23 mouse cellular contexts compared by ENCODE assay signal in genomic region chr2:4829007-4829406, GRCm38 (mm10). TPM values are rescaled to one million over a fixed set of nuclear protein-coding genes. Genes with fewer than 3 reads are reported as not detected.
DNase-seq lines count a peak whose midpoint lies in the region; ATAC-seq and TF ChIP-seq lines count a peak whose summit lies in the region.
"Had no signal": no experiment of that assay in that cellular context is flagged by ENCODE, and none has a peak within 500 bp of the region (broad histone marks: within the 10 kb centered on the region; RNA-seq: fewer than 3 reads in every experiment).

No protein-coding gene starts in this region.

- no peaks in the 10 kb centered on the region for H3K27me3 ChIP-seq in kidney, embryonic 15.5 days
- no peaks in the 10 kb centered on the region for H3K27me3 ChIP-seq in midbrain, embryonic 11.5 days (ENCODE audit: control insufficient read depth, insufficient read depth, low read length)
- H3K27me3 ChIP-seq in midbrain, postnatal 0 days (ENCODE audit: insufficient read depth, low read length) = no peaks in the 10 kb centered on the region
- no peaks in the 10 kb centered on the region for H3K27me3 ChIP-seq in intestine, postnatal 0 days (replicated peaks; ENCODE audit: control insufficient read depth, insufficient read depth, low read length)
- H3K27me3 ChIP-seq in stomach, embryonic 16.5 days (ENCODE audit: control insufficient read depth, insufficient read depth, low read length) = no peaks in the 10 kb centered on the region
- H3K27me3 ChIP-seq: neural tube, embryonic 15.5 days had no signal

- no peak for DNase-seq in kidney, adult 9 months
- peak; percentile 62 for DNase-seq in midbrain, embryonic 11.5 days (ENCODE audit: low spot score, missing footprints)
- no peak for DNase-seq in midbrain, postnatal 0 days (ENCODE audit: low spot score)
- no peak for DNase-seq in cerebellum, adult 8-10 months
- DNase-seq: adrenal gland, adult 2 months; cerebellum, adult 11 months; cerebellum, postnatal 10 days; gastrocnemius, adult 2 months; kidney, adult 8-10 months; layer of hippocampus, postnatal 36 days; right cerebral cortex, postnatal 14 days; spleen, adult 18-20 months; thymus, adult 18-20 months; thymus, postnatal 36 days had no signal

- no peak overlapping the region for H3K4me3 ChIP-seq in kidney, embryonic 15.5 days (replicated peaks)
- H3K4me3 ChIP-seq in midbrain, embryonic 11.5 days (ENCODE audit: low read depth, low read length) = no peak overlapping the region
- H3K4me3 ChIP-seq in midbrain, postnatal 0 days (ENCODE audit: low read depth, low read length) = no peak overlapping the region
- no peak overlapping the region for H3K4me3 ChIP-seq in intestine, postnatal 0 days (ENCODE audit: low read depth, low read length)
- H3K4me3 ChIP-seq in stomach, embryonic 16.5 days (replicated peaks; ENCODE audit: low read length) = no peak overlapping the region
- H3K4me3 ChIP-seq: gastrocnemius, adult 2 months; layer of hippocampus, adult 2 months; neural tube, embryonic 15.5 days had no signal

- no peak for ATAC-seq in kidney, embryonic 15.5 days (replicated peaks; ENCODE audit: low FRiP score)
- no peak for ATAC-seq in midbrain, embryonic 11.5 days (ENCODE audit: low FRiP score)
- no peak for ATAC-seq in midbrain, postnatal 0 days (ENCODE audit: low FRiP score)
- ATAC-seq in intestine, postnatal 0 days = no peak
- no peak for ATAC-seq in stomach, embryonic 16.5 days (ENCODE audit: insufficient read depth, low FRiP score)
- ATAC-seq: forebrain, embryonic 14.5 days; hindbrain, postnatal 0 days; midbrain, embryonic 16.5 days had no signal

- H3K9ac ChIP-seq in kidney, embryonic 15.5 days = no peak overlapping the region
- no peak overlapping the region for H3K9ac ChIP-seq in midbrain, embryonic 11.5 days (ENCODE audit: low read length)
- H3K9ac ChIP-seq in midbrain, postnatal 0 days (replicated peaks; ENCODE audit: low read length, poor library complexity, severe bottlenecking) = no peak overlapping the region
- no peak overlapping the region for H3K9ac ChIP-seq in intestine, postnatal 0 days (ENCODE audit: low read depth, low read length)
- H3K9ac ChIP-seq in stomach, embryonic 16.5 days (ENCODE audit: low read length) = no peak overlapping the region
- H3K9ac ChIP-seq: neural tube, embryonic 15.5 days had no signal

- H3K4me2 ChIP-seq in kidney, embryonic 15.5 days = no peak overlapping the region
- no peak overlapping the region for H3K4me2 ChIP-seq in midbrain, embryonic 11.5 days
- H3K4me2 ChIP-seq in midbrain, postnatal 0 days (ENCODE audit: low read depth, low read length, poor library complexity, severe bottlenecking) = no peak overlapping the region
- peak overlapping the region; percentile 40 for H3K4me2 ChIP-seq in intestine, postnatal 0 days (replicated peaks; ENCODE audit: low read depth)
- H3K4me2 ChIP-seq in stomach, embryonic 16.5 days (ENCODE audit: low read depth, low read length) = peak overlapping the region; percentile 29; the same call in 1 of the 2 replicates
- H3K4me2 ChIP-seq: heart, embryonic 11.5 days; neural tube, embryonic 15.5 days had no signal

- no peaks in the 10 kb centered on the region for H3K36me3 ChIP-seq in kidney, embryonic 15.5 days
- H3K36me3 ChIP-seq in midbrain, embryonic 11.5 days (ENCODE audit: control insufficient read depth, insufficient read depth, low read length) = no peaks in the 10 kb centered on the region
- H3K36me3 ChIP-seq in midbrain, postnatal 0 days (ENCODE audit: insufficient read depth, low read length) = no peaks in the 10 kb centered on the region
- H3K36me3 ChIP-seq in intestine, postnatal 0 days (ENCODE audit: control insufficient read depth, insufficient read depth) = no peaks in the 10 kb centered on the region
- no peaks in the 10 kb centered on the region for H3K36me3 ChIP-seq in stomach, embryonic 16.5 days (ENCODE audit: control insufficient read depth, insufficient read depth, low read length)
- H3K36me3 ChIP-seq: neural tube, embryonic 15.5 days had no signal

- peak overlapping the region; percentile 59 for H3K27ac ChIP-seq in kidney, embryonic 15.5 days
- H3K27ac ChIP-seq in midbrain, embryonic 11.5 days (ENCODE audit: low read depth, low read length) = no peak overlapping the region
- H3K27ac ChIP-seq in midbrain, postnatal 0 days (ENCODE audit: low read depth, low read length) = no peak overlapping the region
- H3K27ac ChIP-seq in intestine, postnatal 0 days (ENCODE audit: low read depth, low read length) = no peak overlapping the region; the same call in 1 of the 2 replicates
- peak overlapping the region; percentile 63; the same call in 1 of the 2 replicates for H3K27ac ChIP-seq in stomach, embryonic 16.5 days (ENCODE audit: low read length)
- H3K27ac ChIP-seq: gastrocnemius, adult 2 months; hindbrain, postnatal 0 days; layer of hippocampus, adult 2 months; neural tube, embryonic 15.5 days had no signal

- H3K4me1 ChIP-seq in kidney, embryonic 15.5 days = peaks cover 24% of the 10 kb centered on the region
- H3K4me1 ChIP-seq in midbrain, embryonic 11.5 days (ENCODE audit: control insufficient read depth, insufficient read depth, low read length) = no peaks in the 10 kb centered on the region
- H3K4me1 ChIP-seq in midbrain, postnatal 0 days (ENCODE audit: insufficient read depth, low read length) = no peaks in the 10 kb centered on the region
- H3K4me1 ChIP-seq in intestine, postnatal 0 days (replicated peaks; ENCODE audit: control insufficient read depth, insufficient read depth, low read length) = 0 out of 2 replicates have a peak, but pooled peaks cover 3% of the 10 kb centered on the region
- peaks cover 4% of the 10 kb centered on the region; the same call in 1 of the 2 replicates for H3K4me1 ChIP-seq in stomach, embryonic 16.5 days (ENCODE audit: control insufficient read depth, insufficient read depth, low read length)
- H3K4me1 ChIP-seq: neural tube, embryonic 15.5 days had no signal

- WGBS in kidney, embryonic 15.5 days = 54% methylated on average over 4 of the region's 4 CpGs
- WGBS in midbrain, embryonic 11.5 days = 83% methylated on average over 4 of the region's 4 CpGs
- WGBS in midbrain, postnatal 0 days = 84% methylated on average over 4 of the region's 4 CpGs
- 73% methylated on average over 4 of the region's 4 CpGs for WGBS in intestine, postnatal 0 days
- WGBS in stomach, embryonic 16.5 days = 80% methylated on average over 4 of the region's 4 CpGs

- TF ChIP-seq CTCF in midbrain, postnatal 0 days (IDR thresholded peaks at IDR 0.05) = no peak
- no peak for TF ChIP-seq CTCF in intestine, postnatal 0 days (IDR thresholded peaks at IDR 0.05; ENCODE audit: low read depth)

- H3K9me3 ChIP-seq in kidney, embryonic 15.5 days (replicated peaks) = no peaks in the 10 kb centered on the region
- H3K9me3 ChIP-seq in midbrain, embryonic 11.5 days (ENCODE audit: control insufficient read depth, low read length) = no peaks in the 10 kb centered on the region
- no peaks in the 10 kb centered on the region for H3K9me3 ChIP-seq in midbrain, postnatal 0 days (ENCODE audit: low read length)
- no peaks in the 10 kb centered on the region for H3K9me3 ChIP-seq in intestine, postnatal 0 days (ENCODE audit: control insufficient read depth)
- H3K9me3 ChIP-seq in stomach, embryonic 16.5 days (replicated peaks; ENCODE audit: control insufficient read depth, low read length) = no peaks in the 10 kb centered on the region
- H3K9me3 ChIP-seq: neural tube, embryonic 15.5 days had no signal

RNA-seq across cellular contexts. Expression of gene Sephs1, which starts 52.4 kb away (rescaled TPM):
- polyA plus RNA-seq in kidney, embryonic 15.5 days (2015; fragmentation: Nextera tagmentation; extraction: Ambion mirVana) = 83.5 and 84.2 TPM in 2 replicates
- polyA plus RNA-seq in midbrain, embryonic 11.5 days (2014; fragmentation: Nextera tagmentation; extraction: Ambion mirVana) = 134 and 140 TPM in 2 replicates
- total RNA-seq in midbrain, postnatal 0 days (2014; rRNA removed) = 69.7 and 76.9 TPM in 2 replicates
- 37.0 and 37.3 TPM in 2 replicates for polyA plus RNA-seq in midbrain, postnatal 0 days (2015; fragmentation: Nextera tagmentation; extraction: Ambion mirVana)
- polyA plus RNA-seq in intestine, postnatal 0 days (2015; fragmentation: Nextera tagmentation; extraction: Ambion mirVana) = 23.9 and 24.1 TPM in 2 replicates
- 50.2 and 53.0 TPM in 2 replicates for polyA plus RNA-seq in stomach, embryonic 16.5 days (2015; fragmentation: Nextera tagmentation; extraction: Ambion mirVana)

Comparison
In these comparisons a context has a peak if more than half of its experiments do, and no peak if none do; other contexts are left out.
1. H3K27ac ChIP-seq: peak in kidney, embryonic 15.5 days (single experiment) and stomach, embryonic 16.5 days (single experiment); none in midbrain, embryonic 11.5 days (single experiment), midbrain, postnatal 0 days (single experiment) and intestine, postnatal 0 days (single experiment).
2. H3K4me2 ChIP-seq: peak in intestine, postnatal 0 days (single experiment) and stomach, embryonic 16.5 days (single experiment); none in kidney, embryonic 15.5 days (single experiment), midbrain, embryonic 11.5 days (single experiment) and midbrain, postnatal 0 days (single experiment).